Mouse (Mus musculus): ENCODE measurements at regions not wholly inside any gene's neighbourhood (a gene's known extent, or its start where the extent isn't known, plus 50 kb on each side); places are given as distances from the start of the nearest gene placed in this dataset.
A peak's percentile ranks its signal among the peaks of the same experiment; 100 is the strongest.

GRCm38 (mm10) chr3:107826241-107826760 lies 50.7 kb upstream of the Eps8l3 start:
- Histone ChIP-seq H3K4me3 (no peak overlapping the region), H3K36me3 (no peaks in the 10 kb centered on the region), H3K27me3 (ENCODE audit: insufficient read depth, poor library complexity, severe bottlenecking) (peaks cover 12% of the 10 kb centered on the region; the same call in 1 of the 2 replicates), H3K9me3 (no peaks in the 10 kb centered on the region), H3K4me1 (peaks cover 32% of the 10 kb centered on the region), H3K27ac (no peak overlapping the region)
- 79% methylated on average over 5 of the region's 5 CpGs for WGBS
- no peak for DNase-seq (ENCODE audit: low spot score)

DNA sequence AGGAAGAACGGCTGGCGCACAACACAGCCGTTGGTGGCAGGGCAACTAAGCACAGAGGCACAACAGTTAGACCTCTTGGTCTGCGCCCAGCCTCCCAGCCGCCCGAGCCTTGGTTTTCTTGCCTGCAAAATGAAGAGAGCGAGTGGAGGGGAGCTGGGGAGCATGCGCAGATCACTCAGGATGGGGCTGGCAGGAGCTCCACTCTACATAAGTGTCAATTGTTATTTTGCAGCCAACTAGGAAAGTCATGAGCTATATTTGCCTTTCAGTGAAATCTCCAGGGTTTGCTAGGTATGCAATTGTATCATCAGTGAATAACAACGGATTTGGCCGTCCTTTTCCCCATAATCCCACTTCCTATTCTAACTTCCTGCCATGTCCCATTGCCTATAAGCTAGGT lies 51.6 kb upstream of the Eps8l3 start:
- Histone ChIP-seq H3K4me1 (peaks cover 29% of the 10 kb centered on the region; the same call in 1 of the 2 replicates), H3K36me3 (no peaks in the 10 kb centered on the region), H3K9me3 (no peaks in the 10 kb centered on the region), H3K4me3 (no peak overlapping the region), H3K27me3 (ENCODE audit: insufficient read depth, poor library complexity, severe bottlenecking) (peaks cover 12% of the 10 kb centered on the region; the same call in 1 of the 2 replicates), H3K27ac (no peak overlapping the region)
- no peak for DNase-seq (ENCODE audit: low spot score)
- WGBS: 81% methylated on average over 10 of the region's 10 CpGs

- Histone ChIP-seq H3K36me3 (no peaks in the 10 kb centered on the region), H3K9me3 (no peaks in the 10 kb centered on the region), H3K4me3 (no peak overlapping the region), H3K27me3 (ENCODE audit: insufficient read depth, poor library complexity, severe bottlenecking) (peaks cover 7% of the 10 kb centered on the region; the same call in 1 of the 2 replicates), H3K4me1 (peaks cover 30% of the 10 kb centered on the region), H3K27ac (no peak overlapping the region)
- DNase-seq (ENCODE audit: low spot score): no peak
- 88% methylated on average over 10 of the region's 10 CpGs for WGBS
Observed at GRCm38 (mm10) chr3:107824378-107824777, 52.7 kb upstream of the Eps8l3 start.

DNA sequence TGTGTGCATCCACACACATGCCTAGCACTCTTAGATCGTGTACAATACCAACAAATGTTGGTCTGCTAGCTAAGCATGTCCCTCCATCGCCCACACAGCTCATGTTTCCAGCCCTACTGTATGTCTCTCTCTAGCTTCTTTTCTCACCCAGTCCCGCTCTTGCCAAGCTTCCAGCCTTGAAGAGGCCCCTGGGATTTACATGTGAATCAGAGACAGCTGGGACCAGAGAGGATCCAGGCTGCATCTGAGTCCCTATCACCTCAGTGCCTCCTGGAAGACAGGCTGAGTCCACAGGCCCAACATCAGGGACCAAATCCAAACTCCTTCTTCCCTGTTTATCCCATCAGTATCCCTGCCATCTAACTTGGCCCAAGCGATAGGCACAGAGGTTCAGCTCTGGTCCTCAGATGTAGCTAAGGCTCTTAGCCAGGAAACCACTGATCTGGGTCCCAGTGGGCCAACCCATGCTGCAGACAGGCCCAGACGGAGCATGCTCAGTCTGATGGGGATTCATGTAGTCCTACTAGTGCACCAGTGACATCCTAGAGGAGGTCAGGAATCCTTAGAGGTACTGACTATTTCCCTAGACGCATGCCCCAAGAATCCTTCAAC lies 53.3 kb upstream of the Eps8l3 start:
- Histone ChIP-seq H3K36me3 (no peaks in the 10 kb centered on the region), H3K27me3 (ENCODE audit: insufficient read depth, poor library complexity, severe bottlenecking) (peaks cover 4% of the 10 kb centered on the region; the same call in 1 of the 2 replicates), H3K9me3 (no peaks in the 10 kb centered on the region), H3K4me1 (peaks cover 31% of the 10 kb centered on the region), H3K27ac (no peak overlapping the region), H3K4me3 (no peak overlapping the region)
- WGBS: 91% methylated on average over 6 of the region's 6 CpGs
- no peak for DNase-seq (ENCODE audit: low spot score)

GRCm38 (mm10) chr3:107823177-107823576 lies 53.9 kb upstream of the Eps8l3 start:
- Histone ChIP-seq H3K4me1 (peaks cover 30% of the 10 kb centered on the region), H3K27me3 (ENCODE audit: insufficient read depth, poor library complexity, severe bottlenecking) (no peaks in the 10 kb centered on the region), H3K27ac (0 out of 2 replicates have a peak overlapping the region, but pooled peaks have one; percentile 11), H3K36me3 (no peaks in the 10 kb centered on the region), H3K9me3 (no peaks in the 10 kb centered on the region), H3K4me3 (no peak overlapping the region)
- WGBS: 82% methylated on average over 5 of the region's 5 CpGs
- DNase-seq (ENCODE audit: low spot score): no peak

DNA sequence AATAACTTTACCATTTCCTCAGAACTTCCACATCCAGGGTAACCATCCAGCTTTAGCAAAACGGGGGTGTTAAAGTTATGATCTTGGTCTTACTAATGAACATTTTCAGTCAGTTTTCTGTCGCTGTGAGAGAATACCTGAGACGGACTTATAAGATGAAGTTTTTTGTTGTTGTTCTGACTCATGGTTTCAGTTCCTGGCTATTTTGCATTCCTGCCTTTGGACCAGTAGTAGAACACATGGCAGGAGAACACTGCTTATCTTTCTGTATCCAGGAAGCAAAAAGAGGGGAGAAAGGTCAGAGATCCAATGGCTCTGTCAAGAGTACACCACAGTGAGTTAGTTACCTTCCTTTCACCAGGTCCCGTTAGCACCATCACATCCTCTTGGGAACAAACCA lies 54.5 kb upstream of the Eps8l3 start:
- Histone ChIP-seq H3K4me3 (no peak overlapping the region), H3K27ac (0 out of 2 replicates have a peak overlapping the region, but pooled peaks have one; percentile 11), H3K36me3 (no peaks in the 10 kb centered on the region), H3K4me1 (peaks cover 28% of the 10 kb centered on the region), H3K9me3 (no peaks in the 10 kb centered on the region), H3K27me3 (ENCODE audit: insufficient read depth, poor library complexity, severe bottlenecking) (no peaks in the 10 kb centered on the region)
- DNase-seq (ENCODE audit: low spot score): no peak
- 75% methylated on average over 4 of the region's 4 CpGs for WGBS

DNA sequence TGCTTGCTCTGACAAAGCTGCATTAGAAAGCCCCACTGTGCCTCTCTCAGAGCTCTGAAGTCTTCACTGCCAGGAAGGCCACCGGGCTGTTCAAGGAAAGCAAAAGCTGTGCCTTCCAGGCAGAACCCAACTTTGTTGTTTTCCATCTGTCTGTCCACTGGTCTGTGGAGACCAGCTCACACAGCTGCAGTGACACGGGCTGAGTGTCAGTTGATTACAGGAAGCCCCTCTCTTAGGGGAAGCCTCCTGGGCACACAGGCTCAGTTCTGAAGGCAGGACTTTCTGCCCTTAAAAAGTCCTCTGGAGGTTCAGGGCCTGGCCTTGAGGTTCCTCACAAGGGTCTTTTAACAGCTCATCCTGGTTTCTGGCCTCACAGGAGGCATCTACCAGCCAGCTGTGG lies 55.1 kb upstream of the Eps8l3 start:
- peak overlapping the region; percentile 64; the same call in 1 of the 2 replicates for H3K27ac ChIP-seq
- H3K4me3 ChIP-seq: no peak overlapping the region
- 53% methylated on average over 2 of the region's 2 CpGs for WGBS
- no peaks in the 10 kb centered on the region for H3K27me3 ChIP-seq (ENCODE audit: insufficient read depth, poor library complexity, severe bottlenecking)
- peaks cover 28% of the 10 kb centered on the region for H3K4me1 ChIP-seq
- no peak for DNase-seq (ENCODE audit: low spot score)
- H3K9me3 ChIP-seq: no peaks in the 10 kb centered on the region
- H3K36me3 ChIP-seq: no peaks in the 10 kb centered on the region

DNA sequence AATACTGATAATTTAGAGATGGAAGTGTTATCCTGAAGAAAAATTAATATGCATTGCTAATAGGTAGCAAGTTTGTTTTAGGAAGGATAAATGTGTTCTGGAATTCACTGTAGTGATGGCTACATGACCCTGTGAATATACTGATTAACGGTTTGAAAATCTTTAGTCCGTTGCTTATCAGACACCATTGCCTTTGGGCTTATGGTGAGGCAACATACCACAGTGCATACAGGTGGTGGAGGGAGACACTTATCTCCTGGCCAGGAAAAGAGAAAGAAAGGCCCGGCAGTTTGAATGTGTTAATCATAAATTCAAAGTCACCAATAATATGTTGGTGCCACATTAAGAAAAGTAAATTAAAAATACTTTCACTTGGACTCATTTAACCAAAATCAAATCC lies 57.4 kb upstream of the Eps8l3 start:
- 58% methylated on average over 3 of the region's 3 CpGs for WGBS
- no peaks in the 10 kb centered on the region for H3K9me3 ChIP-seq
- no peaks in the 10 kb centered on the region for H3K36me3 ChIP-seq
- no peaks in the 10 kb centered on the region for H3K27me3 ChIP-seq (ENCODE audit: insufficient read depth, poor library complexity, severe bottlenecking)
- no peak overlapping the region for H3K27ac ChIP-seq
- H3K4me3 ChIP-seq: no peak overlapping the region
- DNase-seq (ENCODE audit: low spot score): no peak
- peaks cover 28% of the 10 kb centered on the region for H3K4me1 ChIP-seq

- DNase-seq (ENCODE audit: low spot score): no peak
- H3K36me3 ChIP-seq: no peaks in the 10 kb centered on the region
- H3K27ac ChIP-seq: no peak overlapping the region
- H3K4me1 ChIP-seq: peaks cover 28% of the 10 kb centered on the region
- no peak overlapping the region for H3K4me3 ChIP-seq
- H3K27me3 ChIP-seq (ENCODE audit: insufficient read depth, poor library complexity, severe bottlenecking): no peaks in the 10 kb centered on the region
- 31% methylated on average over 12 of the region's 12 CpGs for WGBS
- no peaks in the 10 kb centered on the region for H3K9me3 ChIP-seq
Observed at GRCm38 (mm10) chr3:107818616-107819495, 58.2 kb upstream of the Eps8l3 start.

DNA sequence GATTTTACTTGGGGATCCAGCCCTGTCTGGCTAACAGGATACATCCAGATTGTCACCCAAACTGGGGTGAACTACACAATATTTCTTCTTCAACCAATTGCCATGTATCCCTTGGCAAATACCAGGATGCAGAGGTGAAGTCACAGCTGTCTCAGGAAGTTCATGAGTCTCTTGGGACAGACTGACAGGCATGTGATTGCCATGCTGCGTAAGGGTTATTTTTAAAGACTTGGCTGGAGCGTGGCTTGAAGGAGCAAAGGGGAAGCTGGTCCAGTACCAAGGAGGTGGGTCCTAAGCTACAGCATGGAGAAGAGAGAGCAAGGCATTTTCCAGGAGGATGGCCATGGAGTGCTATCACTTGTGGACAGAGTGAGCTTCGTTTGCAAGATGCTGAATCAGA lies 55.8 kb upstream of the Csf1 start:
- WGBS: 71% methylated on average over 3 of the region's 3 CpGs
- Histone ChIP-seq H3K4me3 (no peak overlapping the region), H3K4me1 (peaks cover 20% of the 10 kb centered on the region), H3K36me3 (no peaks in the 10 kb centered on the region), H3K27me3 (ENCODE audit: insufficient read depth, poor library complexity, severe bottlenecking) (no peaks in the 10 kb centered on the region), H3K27ac (no peak overlapping the region), H3K9me3 (no peaks in the 10 kb centered on the region)
- DNase-seq (ENCODE audit: low spot score): no peak

DNA sequence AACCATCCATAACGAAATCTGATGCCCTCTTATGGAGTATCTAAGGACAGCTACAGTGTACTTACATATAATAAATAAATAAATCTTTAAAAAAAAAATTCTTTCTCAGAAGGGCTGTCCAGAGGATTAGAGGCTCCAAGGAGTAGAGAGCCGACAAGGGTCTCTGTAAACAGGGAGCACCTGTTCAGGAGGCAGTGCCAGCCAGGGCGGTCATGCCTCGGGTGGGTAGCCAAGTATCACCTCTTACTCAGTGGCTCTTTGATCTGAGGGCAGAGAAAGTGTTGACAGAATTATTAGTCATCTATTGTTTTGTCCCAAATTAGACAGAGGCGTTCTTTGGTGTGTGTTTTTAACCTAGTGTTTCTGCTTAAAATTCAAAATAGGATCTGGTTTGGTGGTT lies 54.0 kb upstream of the Csf1 start:
- Histone ChIP-seq H3K4me3 (no peak overlapping the region), H3K27me3 (ENCODE audit: insufficient read depth, poor library complexity, severe bottlenecking) (no peaks in the 10 kb centered on the region), H3K4me1 (peaks cover 13% of the 10 kb centered on the region), H3K27ac (no peak overlapping the region), H3K9me3 (no peaks in the 10 kb centered on the region), H3K36me3 (no peaks in the 10 kb centered on the region)
- 76% methylated on average over 5 of the region's 5 CpGs for WGBS
- DNase-seq (ENCODE audit: low spot score): no peak

GRCm38 (mm10) chr3:107812885-107813284 lies 52.6 kb upstream of the Csf1 start:
- no peak for DNase-seq (ENCODE audit: low spot score)
- Histone ChIP-seq H3K4me1 (0 out of 2 replicates have a peak, but pooled peaks cover under 1% of the 10 kb centered on the region), H3K36me3 (no peaks in the 10 kb centered on the region), H3K9me3 (no peaks in the 10 kb centered on the region), H3K27me3 (ENCODE audit: insufficient read depth, poor library complexity, severe bottlenecking) (no peaks in the 10 kb centered on the region), H3K27ac (no peak overlapping the region), H3K4me3 (no peak overlapping the region)
- WGBS: 63% methylated on average over 4 of the region's 4 CpGs

- no peak for DNase-seq (ENCODE audit: low spot score)
- Histone ChIP-seq H3K27me3 (ENCODE audit: insufficient read depth, poor library complexity, severe bottlenecking) (no peaks in the 10 kb centered on the region), H3K36me3 (no peaks in the 10 kb centered on the region), H3K27ac (no peak overlapping the region), H3K4me3 (no peak overlapping the region), H3K4me1 (no peaks in the 10 kb centered on the region), H3K9me3 (no peaks in the 10 kb centered on the region)
- WGBS: 84% methylated on average over 4 of the region's 4 CpGs
Observed at GRCm38 (mm10) chr3:107812341-107812740, 52.1 kb upstream of the Csf1 start.

Data from heart, embryonic 10.5 days (tissue).